Mouse (Mus musculus) B cell, adult 67 days (primary cell): ENCODE results near the gene Med18. TPM values are rescaled to one million over a fixed set of nuclear protein-coding genes. Genes with fewer than 3 reads are reported as not detected.

Experiments
- total RNA-seq, 2 experiments: library from RNA; stranded (reverse); gene quantifications; 4 replicates each; pipeline ENCODE4 v1.2.4; 2023

Gene Med18
- 10 to 100 TPM in 1 of 2 experiments, 1 to 10 TPM in 1; 9.6 to 14.7 TPM for total RNA-seq

DNA sequence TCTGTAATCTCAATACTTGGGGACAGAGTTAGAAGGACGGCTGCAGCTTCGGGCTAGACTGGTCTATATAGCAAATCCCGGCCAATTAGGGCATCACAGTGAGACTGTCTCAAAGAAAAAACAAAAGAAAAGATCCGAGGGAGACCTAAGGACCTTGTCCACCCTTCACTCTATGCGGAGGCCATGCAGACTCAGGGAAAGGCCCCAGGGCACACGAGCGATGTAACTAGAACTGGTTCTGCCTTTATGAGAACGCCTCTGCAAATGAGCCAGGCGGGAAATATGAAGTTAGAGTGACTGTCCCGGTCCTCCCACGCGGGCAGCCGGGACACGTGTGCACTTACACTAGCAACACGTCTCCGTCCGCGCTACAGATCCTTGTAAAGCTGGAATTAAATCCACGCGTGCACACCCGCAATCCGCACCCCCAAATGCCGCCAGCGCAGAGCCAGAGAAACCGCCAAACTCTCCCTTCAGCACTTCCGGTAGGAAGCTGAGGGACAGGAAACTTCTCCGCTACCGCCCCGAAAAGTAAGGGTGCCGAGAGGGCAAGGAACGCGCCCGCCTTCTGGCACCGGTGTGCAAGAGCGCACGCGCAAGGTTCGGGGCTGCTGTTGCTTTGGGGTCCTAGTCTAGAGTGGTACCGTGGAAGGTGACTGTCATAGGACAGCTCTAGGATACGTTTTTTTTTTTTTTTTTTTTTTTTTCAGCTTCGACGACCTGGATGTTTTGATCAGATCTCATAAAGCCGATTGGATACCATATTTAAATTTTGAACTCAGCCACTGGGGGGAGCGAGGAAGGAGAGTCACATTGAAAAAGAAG lies at the start of gene Med18:
Gene Med18 (minus strand): TSS at position 492 of the 825 bp plus-strand sequence.

DNA sequence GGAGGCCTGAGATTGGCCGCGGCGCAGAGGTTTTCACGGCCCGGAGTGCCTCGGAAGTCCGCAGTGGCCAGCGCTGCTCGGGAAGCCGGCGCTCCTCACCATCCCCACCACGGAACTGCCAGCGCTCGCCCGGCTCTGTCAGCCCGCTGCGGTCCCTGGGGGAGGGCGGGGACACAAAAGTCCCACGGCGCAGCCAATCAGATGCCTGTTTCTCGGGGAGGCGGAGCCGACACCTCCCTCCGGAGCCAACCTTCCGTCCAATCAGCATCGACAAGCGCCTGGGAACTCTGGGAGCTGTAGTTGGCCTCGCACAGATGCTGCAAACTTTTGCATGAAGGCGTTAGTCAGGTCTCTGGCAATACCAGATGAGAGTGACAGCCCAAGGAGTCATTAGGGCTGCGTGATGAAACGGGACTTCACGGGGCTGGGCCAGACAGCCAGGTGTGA lies 46.7 kb upstream of the Med18 start, which contains the start of gene Sesn2:
Gene Sesn2 (minus strand): TSS at position 150 of the 447 bp plus-strand sequence.

DNA sequence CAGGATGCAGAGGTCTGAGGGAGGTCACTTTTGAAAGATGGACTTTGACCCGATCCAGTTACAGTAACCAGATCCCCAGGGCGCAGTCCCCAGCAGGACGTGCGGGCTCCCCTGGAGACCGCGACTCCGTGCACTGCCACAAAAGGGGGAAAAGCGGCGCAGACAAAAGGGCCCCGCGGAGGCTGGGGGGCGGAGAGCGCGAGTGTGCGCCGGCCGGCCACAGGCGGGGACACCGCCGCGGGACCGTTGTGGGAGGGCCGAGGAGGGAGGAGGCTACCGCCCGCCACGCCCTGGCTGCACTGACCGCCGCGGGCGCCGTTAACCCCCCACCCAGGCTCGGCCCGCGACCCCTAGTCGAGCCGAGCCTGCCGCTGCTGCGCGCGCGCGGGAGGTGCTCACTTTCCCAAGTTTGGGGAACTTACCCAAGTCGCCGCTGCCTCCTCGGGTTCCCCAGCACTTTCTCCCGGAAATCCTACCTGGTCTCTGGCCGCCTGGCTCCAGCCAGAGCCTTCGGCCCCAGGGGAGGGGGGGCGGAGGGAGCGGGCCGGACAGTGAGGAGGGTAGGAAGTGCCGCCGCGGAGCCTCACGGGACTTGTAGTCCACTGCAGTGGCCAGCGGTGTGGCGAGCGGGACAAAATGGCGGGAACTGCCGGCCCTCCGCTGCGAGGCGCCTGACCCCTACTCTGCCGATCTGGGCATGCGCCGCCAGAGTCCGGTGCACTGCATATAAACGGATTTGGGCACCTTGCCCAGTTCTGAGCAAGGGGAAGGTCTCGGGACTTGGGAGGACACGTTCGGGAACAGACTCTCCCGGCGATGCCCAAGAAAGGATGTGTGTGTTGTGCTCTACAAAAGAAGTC lies 41.6 kb downstream of the Med18 start, which contains the start of gene Phactr4:
Gene Phactr4 (minus strand): TSS at position 567 of the 860 bp plus-strand sequence.

Other genes with a start within 250 kb of the Med18 start
- 10 to 100 TPM; 44.0 to 45.8 TPM for gene Gmeb1, start 202.3 kb downstream of the Med18 start, total RNA-seq
- 10 to 100 TPM; 35.1 to 46.8 TPM for gene Taf12, start 189.5 kb downstream of the Med18 start, total RNA-seq
- gene Rab42, start 160.5 kb downstream of the Med18 start, total RNA-seq = not detected
- gene Trnau1ap, start 134.4 kb downstream of the Med18 start, total RNA-seq = 10 to 100 TPM; 42.1 to 56.0 TPM
- 10 to 100 TPM; 17.3 to 18.8 TPM for gene Rcc1, start 110.3 kb downstream of the Med18 start, total RNA-seq
- gene Phactr4, start 41.4 kb downstream of the Med18 start, total RNA-seq = 10 to 100 TPM; 30.4 TPM
- gene Sesn2, start 46.6 kb upstream of the Med18 start, total RNA-seq = 10 to 100 TPM in 1 of 2 experiments, 1 to 10 TPM in 1; 7.2 to 10.5 TPM
- gene Atpif1, start 69.7 kb upstream of the Med18 start, total RNA-seq = 10 to 100 TPM; 61.4 to 65.0 TPM
- 100 to 1,000 TPM in 1 of 2 experiments, 10 to 100 TPM in 1; 87.1 to 116 TPM for gene Dnajc8, start 71.6 kb upstream of the Med18 start, total RNA-seq
- gene Ptafr, start 100.1 kb upstream of the Med18 start, total RNA-seq = 1 to 10 TPM; 1.3 to 1.9 TPM
- 10 to 100 TPM; 40.7 to 44.9 TPM for gene Eya3, start 175.1 kb upstream of the Med18 start, total RNA-seq